Mouse (Mus musculus) activated CD4-positive, CD25-positive, alpha-beta regulatory T cell (primary cell): ENCODE data around the gene Arrdc5. TPM values are rescaled to one million over a fixed set of nuclear protein-coding genes. Genes with fewer than 3 reads are reported as not detected.

Experiments used
- polyA plus RNA-seq, 2 experiments: library from polyadenylated mRNA; unstranded; fragments of 100-300 nt; shearing (Covaris generic); gene quantifications; one replicate each; pipeline ENCODE4 v1.2.1; 2017

Gene Arrdc5
- under 1 TPM in 1 of 2 experiments, not detected in 1; 0.33 TPM for polyA plus RNA-seq

DNA sequence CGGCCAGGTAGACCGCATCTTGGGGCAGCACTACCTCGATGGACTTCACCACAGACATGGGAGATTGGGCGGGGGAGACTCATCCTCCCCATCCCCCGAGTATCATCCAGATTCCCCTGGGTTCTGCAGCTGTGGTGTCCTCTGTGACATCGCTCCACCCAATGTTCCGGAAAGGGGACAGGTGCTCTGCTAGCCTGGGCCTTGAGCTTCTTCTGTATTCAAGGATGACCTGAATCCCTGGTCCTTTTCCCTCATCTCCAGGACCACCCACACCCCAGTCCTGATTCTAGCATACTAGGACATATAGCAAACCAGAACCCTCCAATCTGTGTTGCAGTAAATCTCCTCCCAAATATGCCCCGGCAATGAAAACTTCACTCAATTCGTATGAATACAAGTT lies at the start of gene Arrdc5:
TSS of gene Arrdc5 (minus strand) at position 101 of the 400 bp plus-strand sequence.

DNA sequence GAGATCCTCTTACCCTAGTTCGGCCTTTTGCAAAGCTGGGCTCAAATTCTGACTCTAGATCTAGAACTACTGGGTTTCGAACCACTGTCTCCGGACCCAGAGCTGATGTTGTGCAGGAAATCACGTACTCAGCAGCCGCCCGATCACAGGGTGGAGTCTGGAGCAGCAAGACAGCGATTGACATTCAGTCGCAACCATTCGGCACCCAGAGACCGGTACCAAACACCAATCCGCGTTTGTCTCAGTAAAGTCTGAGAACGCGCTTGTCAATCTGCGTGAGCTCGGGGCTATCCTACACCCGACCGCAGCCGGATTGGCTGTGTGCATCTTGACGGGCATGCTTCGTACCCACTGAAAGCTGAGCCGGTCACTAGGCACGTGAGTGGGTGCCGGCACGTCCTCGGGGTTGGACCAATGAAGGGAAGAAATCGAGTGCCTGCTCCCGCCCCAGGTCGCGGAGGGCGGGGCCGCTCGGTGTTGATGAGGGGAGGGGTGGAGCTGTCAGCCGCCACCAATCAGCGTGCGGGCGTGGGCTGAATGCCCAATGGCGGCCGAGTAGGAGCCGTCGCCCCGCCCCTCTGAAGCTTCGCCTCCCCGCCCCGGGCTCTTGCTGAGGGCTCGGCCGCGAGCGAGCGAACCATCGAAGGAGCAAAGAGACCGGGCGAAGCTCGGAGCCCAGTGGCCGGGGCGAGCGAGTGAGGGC lies 25.5 kb upstream of the Arrdc5 start, which contains the start of gene Kdm4b:
TSS of gene Kdm4b (plus strand) at position 613 of the 703 bp plus-strand sequence.

GRCm38 (mm10) chr17:56303160-56303846 lies 3.2 kb upstream of the Arrdc5 start, which contains the start of gene Uhrf1:
TSS of gene Uhrf1 (plus strand) at chr17:56303321.

DNA sequence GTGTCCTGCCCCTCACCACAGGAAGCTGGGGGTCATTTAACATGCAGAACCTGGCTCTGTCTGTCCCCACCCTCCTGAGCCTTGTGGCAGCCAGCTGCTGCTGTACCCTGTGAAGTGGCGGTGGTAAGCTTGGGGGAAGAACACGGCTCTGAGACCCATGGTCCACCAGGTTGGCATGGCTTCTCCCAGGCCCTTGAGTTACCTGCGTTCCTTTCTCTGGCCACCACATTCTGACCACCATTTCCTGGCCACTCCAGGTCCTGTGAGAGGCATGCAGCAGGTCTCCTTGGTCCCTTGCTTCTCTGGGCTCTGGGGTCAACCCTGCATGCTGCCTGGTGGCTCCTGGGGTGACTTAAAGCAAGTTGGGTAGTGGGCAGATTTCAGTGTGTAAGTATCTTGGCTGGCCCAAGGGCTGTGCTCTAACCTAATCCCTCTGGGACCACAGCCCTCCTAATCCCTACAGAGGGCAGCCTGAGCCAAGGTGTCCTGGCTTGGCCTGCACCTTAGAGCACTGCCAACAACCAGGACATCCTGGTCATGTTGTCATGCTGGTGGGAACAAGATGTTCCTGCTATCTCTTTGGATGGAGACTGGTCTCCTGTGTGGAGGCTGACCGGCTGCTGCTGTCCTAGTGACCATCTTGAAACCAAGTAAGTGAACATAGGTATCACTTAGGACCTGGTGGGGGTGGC lies 7.4 kb downstream of the Arrdc5 start, which contains the start of gene Plin3:
TSS of gene Plin3 (minus strand) at position 343 of the 692 bp plus-strand sequence.

GRCm38 (mm10) chr17:56276643-56277566 lies 23.2 kb downstream of the Arrdc5 start, which contains the start of gene Ticam1:
TSS of gene Ticam1 (minus strand) at chr17:56276786.

GRCm38 (mm10) chr17:56256239-56256881 lies 43.7 kb downstream of the Arrdc5 start, which contains the start of gene Fem1a:
TSS of gene Fem1a (plus strand) at chr17:56256810.

Other genes starting within 250 kb of the Arrdc5 start
- 10 to 100 TPM; 76.4 TPM for gene Ubxn6, start 225.3 kb downstream of the Arrdc5 start, polyA plus RNA-seq
- gene Hdgfl2, start 220.7 kb downstream of the Arrdc5 start, polyA plus RNA-seq: 100 to 1,000 TPM in 1 of 2 experiments, 10 to 100 TPM in 1; 97.9 to 101 TPM
- gene Plin4, start 190.5 kb downstream of the Arrdc5 start, polyA plus RNA-seq: not detected
- gene Plin5, start 182.7 kb downstream of the Arrdc5 start, polyA plus RNA-seq: not detected
- under 1 TPM in 1 of 2 experiments, not detected in 1; 0.74 TPM for gene Lrg1, start 178.3 kb downstream of the Arrdc5 start, polyA plus RNA-seq
- under 1 TPM; 0.12 to 0.44 TPM for gene Sema6b, start 159.9 kb downstream of the Arrdc5 start, polyA plus RNA-seq
- gene Tnfaip8l1, start 137.8 kb downstream of the Arrdc5 start, polyA plus RNA-seq: 10 to 100 TPM; 32.7 to 39.4 TPM
- gene Mydgf, start 116.4 kb downstream of the Arrdc5 start, polyA plus RNA-seq: 10 to 100 TPM; 57.9 to 59.9 TPM
- gene Dpp9, start 81.4 kb downstream of the Arrdc5 start, polyA plus RNA-seq: 10 to 100 TPM; 19.0 to 43.4 TPM
- 10 to 100 TPM; 10.3 to 12.3 TPM for gene Fem1a, start 43.5 kb downstream of the Arrdc5 start, polyA plus RNA-seq
- gene Ticam1, start 23.5 kb downstream of the Arrdc5 start, polyA plus RNA-seq: 1 to 10 TPM; 4.8 to 8.9 TPM
- gene Plin3, start 7.4 kb downstream of the Arrdc5 start, polyA plus RNA-seq: 10 to 100 TPM; 22.9 to 32.3 TPM
- 10 to 100 TPM; 13.1 to 31.3 TPM for gene Uhrf1, start 3.0 kb upstream of the Arrdc5 start, polyA plus RNA-seq
- 10 to 100 TPM; 33.2 to 40.2 TPM for gene Kdm4b, start 25.8 kb upstream of the Arrdc5 start, polyA plus RNA-seq
- 10 to 100 TPM; 22.0 to 26.0 TPM for gene Ptprs, start 176.2 kb upstream of the Arrdc5 start, polyA plus RNA-seq
- not detected for gene Znrf4, start 212.1 kb upstream of the Arrdc5 start, polyA plus RNA-seq